Mouse (Mus musculus): ENCODE data around the gene Eif4enif1.
A peak's percentile ranks its signal among the peaks of the same experiment; 100 is the strongest.
"Not testable (repeated sequence)": the region's sequence is repeated elsewhere in the genome, so short reads cannot be mapped to it uniquely, and the experiment has no call there.

Gene Eif4enif1

DNA sequence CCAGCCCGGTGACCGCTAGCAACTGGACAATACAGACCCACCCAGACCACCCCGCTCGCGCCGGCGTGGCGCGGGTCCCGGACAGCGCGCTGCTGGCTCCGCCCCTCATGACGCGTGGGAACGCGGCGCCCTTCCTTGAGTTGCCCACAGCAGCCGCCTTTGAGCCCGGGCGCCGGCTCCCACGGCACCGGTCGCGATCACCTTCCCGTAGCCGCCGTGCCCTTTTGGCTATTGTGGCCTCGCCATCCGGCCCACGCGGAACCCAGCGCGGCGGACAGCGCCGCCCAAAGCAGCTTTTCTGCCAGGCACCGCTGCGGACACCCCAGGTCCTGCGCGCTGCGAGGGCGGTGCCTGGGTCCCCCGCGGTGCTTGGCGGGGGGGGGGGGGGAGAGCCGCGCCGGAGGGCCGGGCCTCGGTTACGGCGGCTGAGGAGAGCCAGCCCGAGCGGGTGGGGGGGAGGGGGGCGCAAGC is at the start of gene Eif4enif1:
TSS of gene Eif4enif1 (plus strand) at position 162 of the 471 bp plus-strand sequence.
- DNase-seq (ENCODE audit: low read depth, low spot score): peak; percentile 66

DNA sequence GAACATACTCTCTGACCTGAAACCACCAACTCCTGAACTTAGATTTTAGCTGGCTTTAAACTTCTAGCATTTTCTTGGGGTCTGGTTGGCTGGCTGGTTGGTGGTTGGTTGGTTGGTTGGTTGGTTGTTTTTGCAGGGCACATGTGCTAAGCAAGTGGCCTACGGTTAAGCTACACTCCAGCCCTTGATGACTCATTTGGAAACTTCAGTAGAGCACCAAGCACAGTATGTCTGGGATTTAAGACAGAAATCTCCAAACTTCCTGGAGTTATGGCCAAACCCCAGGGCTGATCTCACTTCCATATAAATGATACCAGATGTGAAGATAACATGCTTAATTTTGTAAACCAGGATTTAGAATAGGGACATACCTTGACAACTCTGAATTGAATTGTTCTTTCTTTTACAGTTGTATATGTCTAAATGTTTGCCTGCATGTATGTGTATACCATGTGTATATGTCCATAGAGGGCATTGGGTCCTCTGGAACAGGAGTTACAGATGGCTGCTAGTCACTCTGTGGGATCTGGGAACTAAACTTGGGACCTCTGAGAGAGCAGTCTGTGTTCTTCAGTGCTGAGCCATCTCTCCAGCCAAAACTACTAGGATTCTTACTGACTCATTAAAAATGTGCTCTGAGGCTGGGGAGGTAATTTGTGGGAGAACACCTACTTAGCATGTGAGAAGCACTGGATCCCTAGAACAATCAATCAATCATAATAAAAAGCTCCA is 48.4 kb upstream of the Eif4enif1 start:
- DNase-seq (ENCODE audit: low read depth, low spot score): not testable (repeated sequence)

DNA sequence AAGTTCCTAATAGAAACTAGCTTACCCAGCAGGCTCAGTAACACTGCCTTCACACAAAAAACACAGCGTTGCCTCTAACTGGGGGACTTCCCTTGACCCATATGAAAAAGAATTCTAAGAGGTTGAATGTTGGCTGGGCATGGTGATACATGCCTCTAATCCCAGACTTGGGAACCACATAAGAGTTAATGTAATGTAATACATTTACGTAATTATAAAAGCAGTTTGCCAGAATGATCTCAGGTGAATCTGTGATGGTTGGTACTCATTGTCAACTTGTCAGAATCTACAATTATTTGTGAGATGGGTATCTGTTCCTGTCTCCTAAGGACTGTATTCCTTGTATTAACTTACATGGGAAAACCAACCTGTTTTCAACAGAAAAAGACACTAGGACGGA is 45.2 kb upstream of the Eif4enif1 start:
- DNase-seq (ENCODE audit: low read depth, low spot score): not testable (repeated sequence)

DNA sequence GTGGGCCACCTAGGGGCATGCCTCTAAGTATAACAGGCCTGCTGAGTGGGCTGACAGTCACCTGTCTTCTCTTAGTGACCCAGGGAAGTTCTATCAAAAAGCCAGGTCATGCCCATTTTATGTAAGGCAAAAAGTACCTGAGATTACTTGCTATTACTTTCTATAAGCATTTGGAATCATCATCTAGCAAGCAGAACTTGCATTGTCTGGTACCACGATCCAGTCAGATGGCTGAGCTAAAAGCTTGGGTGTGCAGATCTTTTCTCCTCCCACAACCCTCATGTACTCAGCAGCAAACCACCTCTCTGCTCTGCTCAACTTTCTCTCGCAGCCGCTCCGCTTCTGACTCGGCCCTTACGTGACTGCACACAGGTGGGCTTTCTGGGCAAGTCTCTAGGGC is 44.2 kb upstream of the Eif4enif1 start:
- not testable (repeated sequence) for DNase-seq (ENCODE audit: low read depth, low spot score)

DNA sequence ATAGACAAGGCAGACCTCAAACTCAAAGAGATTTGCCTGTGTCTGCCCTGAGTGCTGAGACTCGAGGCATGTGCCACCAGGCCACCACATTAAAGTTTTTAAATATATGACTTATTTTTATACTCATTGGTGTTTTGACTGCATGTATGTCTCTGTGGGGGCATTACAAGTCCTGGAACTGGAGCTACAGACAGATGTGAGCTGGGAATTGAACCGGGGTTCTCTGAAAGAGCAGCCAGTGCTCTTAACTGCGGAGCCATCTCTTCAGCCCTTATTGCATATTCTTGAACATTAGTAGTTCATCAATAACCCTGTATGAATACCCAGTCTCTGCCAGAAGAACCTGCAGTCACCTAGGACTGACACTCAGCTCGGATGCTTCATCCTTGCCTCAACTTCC is 43.4 kb upstream of the Eif4enif1 start:
- not testable (repeated sequence) for DNase-seq (ENCODE audit: low read depth, low spot score)

DNA sequence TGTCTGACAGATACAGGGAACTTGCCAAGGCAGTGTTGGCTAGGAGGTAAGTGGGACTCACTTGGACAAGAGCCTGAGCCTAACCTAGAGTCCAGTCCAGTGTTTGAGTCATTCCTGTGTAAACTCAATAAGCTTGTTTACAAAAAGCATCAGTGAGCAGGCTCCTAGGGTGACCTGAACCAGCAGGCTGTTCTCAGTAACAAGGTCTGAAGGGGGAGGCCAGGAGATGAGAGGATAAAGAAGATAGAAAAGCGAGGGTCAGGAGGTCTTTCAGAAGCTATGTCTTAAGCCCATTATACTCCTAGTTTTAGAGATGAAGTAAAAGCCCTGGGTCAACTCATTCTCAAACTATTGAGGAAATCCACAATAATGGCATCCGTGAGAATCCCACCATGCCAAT is 40.8 kb upstream of the Eif4enif1 start:
- not testable (repeated sequence) for DNase-seq (ENCODE audit: low read depth, low spot score)

DNA sequence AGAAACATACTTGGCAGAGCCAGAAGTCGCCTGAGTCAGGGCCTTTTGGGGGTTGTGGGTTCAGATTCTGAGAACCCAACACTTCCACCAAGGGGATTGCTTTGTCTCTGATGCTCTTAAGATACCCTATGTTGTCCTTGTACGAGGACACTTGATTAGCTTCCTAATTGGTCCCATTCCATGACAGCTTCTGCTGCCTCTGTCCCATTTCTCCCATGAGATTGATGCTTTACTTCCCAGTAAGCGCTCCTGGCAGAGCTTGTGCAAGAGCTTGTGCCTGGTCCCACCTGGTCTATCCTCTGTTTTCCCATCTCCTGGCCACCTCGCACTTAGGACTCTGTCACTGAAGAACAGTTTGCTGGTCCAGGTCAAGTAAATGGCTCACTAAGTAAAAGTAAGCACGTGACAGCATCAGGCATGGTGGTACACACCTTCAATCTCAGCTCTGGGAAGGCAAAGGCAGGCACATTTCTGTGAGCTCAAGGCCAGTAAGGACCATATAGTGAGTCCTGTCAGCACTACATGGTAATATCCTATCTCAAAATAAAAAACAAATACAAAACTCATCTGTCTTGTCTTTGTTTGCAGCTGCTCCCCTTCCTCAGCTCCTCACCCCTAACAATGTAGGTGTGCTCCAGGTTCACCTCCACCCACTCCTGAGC is 39.8 kb upstream of the Eif4enif1 start:
- DNase-seq (ENCODE audit: low read depth, low spot score): not testable (repeated sequence)

DNA sequence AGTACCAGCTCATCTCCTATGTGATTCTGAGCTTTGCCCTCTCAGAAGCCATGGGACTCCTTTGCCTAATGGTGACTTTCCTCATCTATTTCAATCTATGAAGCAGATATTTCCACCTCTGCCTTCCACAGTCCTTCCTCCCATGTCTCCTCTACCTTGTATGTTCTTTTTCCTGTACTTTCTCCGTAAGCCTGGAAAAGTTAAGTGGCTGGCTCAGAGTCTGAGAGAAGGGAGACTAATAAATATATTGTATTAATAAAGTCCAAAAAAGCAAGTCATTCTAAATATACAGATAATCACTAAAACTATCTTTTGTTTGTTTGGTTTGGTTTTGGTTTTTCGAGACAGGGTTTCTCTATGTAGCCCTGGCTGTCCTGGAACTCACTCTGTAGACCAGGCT is 39.1 kb upstream of the Eif4enif1 start:
- DNase-seq (ENCODE audit: low read depth, low spot score): not testable (repeated sequence)

DNA sequence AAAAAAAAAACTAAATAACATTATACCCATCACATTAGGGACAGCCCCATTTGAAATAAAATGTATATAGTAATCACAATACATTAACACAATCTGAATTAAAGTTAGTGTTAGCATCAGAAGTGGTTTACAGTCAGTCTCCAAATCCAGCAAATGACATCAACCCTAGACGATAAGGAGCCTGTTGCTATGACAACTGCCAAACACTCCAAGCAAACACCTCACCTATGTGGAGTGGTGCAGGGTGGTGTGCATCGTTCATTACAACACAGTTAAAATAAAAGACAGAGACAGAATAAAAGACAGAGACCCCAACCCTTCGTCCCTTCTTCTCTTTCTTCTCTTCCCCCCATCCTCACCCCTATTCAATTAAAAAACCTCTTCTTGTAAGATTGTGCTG is 38.5 kb upstream of the Eif4enif1 start:
- DNase-seq (ENCODE audit: low read depth, low spot score): not testable (repeated sequence)

DNA sequence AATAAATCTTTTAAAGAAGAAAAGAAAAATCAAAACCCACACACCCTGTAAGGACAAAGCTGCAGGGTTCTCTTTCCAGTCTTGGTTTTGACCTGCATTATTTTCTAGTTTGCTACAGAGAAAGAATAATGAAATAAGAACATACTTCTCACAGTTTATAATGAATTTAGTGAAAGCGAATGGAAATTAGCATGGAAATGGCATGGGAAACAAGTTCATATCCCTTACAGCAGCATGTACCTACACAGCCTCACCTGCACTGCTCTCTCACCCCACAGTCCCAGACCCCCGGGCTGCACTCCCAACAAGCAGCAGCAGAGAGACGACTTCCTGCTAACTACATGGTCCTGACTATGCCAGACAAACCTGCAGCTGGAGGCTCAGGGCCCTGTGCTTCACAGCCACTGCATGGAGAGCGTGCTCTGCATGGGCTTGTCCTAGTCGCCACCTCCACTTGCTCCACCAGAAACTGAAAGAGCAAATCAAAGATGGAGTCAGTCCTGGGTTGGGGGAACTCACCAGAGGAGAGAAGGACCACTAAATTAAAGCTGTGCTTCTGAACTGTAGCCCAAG is 36.9 kb upstream of the Eif4enif1 start:
- not testable (repeated sequence) for DNase-seq (ENCODE audit: low read depth, low spot score)

DNA sequence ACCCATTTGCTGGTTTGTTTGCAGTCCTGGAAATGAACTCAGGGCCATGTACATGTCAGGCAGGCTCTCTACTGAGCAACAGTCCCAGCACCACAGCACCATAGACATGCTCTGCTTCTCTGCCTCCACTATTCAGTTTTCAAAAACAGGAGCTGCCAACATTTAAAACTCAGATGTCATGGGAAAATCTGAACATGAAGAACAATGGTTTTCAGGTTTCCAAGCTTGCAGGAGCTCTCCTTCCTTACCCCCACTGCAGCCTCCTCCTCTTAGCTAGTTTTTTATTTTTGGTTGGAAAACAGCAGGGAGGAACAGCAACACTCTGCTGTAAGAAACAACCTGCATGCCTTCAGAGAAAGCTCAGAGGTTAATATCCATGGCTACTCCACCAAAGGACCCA is 35.9 kb upstream of the Eif4enif1 start:
- DNase-seq (ENCODE audit: low read depth, low spot score): not testable (repeated sequence)

DNA sequence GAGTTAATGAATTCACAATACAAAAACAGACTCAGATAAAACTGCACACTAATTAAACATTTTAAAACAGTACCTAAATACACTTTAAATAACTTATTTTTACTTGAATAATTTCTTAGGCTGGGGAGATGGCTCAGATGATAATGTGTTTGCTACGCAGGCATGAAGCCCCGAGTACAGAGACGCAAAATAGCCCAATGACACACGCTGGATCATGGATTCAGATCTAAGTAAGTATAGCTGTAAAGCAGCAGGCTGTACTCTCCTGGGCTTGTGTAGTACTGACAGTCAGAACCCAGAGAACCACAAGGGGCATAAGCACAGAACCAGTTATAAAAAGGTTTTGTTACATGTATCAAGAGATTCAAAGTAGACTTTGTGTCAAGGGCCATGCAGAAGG is 35.1 kb upstream of the Eif4enif1 start:
- DNase-seq (ENCODE audit: low read depth, low spot score): not testable (repeated sequence)

DNA sequence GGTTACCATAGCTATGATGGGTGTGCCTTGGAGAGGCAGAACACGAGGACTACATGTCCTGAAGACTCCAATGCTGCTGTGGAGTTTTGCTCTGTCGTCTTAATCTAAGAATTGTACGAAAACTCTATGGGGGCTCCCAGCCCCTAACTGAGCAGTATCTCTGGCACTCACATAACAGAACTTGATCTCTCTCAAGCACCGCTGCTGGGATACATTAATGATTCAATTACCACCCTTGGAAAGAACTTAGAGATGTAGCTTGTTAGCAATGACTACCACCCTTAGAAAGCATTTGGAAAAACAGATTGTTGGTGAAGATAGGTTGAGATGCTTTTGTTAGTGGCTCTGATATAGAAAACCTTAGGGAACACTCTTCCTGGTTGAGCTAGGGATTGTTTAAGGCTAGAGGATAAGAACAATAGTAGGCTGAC is 34.6 kb upstream of the Eif4enif1 start:
- not testable (repeated sequence) for DNase-seq (ENCODE audit: low read depth, low spot score)

DNA sequence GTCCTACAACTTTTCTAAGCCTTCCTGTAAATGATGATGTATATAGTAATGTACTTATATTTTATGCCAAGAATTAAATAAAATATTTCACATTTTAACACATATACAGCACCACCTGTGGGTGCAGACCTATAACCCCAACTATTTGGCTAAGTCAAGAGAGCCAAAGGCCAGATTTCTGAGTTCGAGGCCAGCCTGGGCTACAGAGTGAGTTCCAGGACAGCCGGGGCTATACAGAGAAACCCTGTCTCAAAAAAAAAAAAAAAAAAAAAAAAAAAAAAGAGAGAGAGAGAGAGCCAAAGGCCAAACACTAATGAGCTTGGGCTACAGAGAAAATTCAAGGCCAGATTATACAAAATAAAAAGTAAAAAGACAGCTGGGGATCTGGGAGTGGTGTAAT is 33.1 kb upstream of the Eif4enif1 start:
- DNase-seq (ENCODE audit: low read depth, low spot score): not testable (repeated sequence)

DNA sequence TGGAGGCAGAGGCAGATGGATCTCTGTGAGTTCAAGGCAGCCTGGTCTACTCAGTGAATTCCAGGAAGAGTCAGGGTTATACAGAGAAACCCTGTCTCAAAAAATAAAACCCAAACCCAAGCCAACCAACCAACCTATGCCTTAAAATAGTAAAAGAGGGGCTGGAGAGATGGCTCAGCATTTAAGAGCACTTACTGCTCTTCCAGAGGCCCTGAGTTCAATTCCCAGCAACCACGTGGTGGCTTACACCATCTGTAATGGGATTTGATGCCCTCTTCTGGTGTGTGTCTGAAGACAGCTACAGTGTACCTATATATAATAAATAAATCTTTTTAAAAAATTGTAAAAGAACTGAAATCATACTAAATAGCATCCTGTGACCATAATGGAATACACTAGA is 30.3 kb upstream of the Eif4enif1 start:
- DNase-seq (ENCODE audit: low read depth, low spot score): not testable (repeated sequence)

DNA sequence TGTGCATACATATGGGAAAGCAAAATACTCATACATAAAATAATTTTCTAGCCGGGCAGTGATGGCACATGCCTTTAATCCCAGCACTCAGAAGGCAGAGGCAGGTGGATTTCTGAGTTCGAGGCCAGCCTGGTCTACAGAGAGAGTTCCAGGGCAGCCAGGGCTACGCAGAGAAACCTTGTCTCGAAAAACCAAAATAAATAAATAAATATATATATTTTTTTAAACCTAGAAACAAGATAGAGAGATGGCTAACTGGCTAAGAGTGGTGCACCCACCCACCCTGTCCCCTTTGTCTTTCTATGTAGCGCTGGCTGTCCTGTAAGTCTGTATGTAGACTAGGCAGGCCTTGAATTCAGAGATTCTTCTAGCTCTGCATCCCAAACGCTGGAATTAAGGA is 29.7 kb upstream of the Eif4enif1 start:
- not testable (repeated sequence) for DNase-seq (ENCODE audit: low read depth, low spot score)

DNA sequence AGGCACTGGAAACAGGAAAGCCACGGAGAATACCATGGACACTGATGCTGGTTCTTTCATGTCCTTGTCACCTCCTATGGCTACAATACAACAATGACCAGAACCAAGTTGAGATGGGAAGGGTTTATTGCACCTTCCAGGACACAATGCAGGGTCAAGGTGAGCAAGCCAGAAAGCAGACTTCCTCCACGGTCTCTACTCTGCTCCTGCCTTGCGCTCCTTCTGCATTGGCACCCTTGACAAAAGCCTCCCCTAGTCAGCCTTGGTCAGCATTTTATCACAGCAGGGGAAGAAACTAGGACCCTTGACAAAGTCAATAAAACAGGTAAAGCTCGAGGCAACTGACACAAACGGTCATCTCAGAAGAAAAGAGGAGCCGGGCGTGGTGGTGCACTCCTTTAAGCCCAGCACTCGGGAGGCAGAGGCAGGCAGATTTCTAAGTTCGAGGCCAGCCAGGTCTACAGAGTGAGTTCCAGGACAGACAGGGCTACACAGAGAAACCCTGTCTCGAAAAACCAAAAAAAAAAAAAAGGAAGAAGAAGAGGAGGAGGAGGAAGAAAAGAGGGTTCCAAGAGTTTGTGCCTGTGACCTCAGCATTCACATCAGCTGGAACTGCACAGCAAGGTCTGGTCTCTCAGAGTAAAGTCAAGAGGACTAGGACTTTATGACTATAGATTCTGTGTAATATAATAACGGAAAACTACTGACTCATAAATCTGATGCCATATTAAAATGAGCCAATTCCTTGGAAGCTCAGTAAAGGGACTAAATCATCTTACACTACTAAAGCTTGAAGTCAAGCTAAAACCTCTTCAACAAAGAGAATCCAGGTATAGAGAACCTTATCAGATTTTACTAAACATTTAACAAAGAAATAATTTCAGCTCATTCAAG is 28.5 kb upstream of the Eif4enif1 start:
- DNase-seq (ENCODE audit: low read depth, low spot score): not testable (repeated sequence)

DNA sequence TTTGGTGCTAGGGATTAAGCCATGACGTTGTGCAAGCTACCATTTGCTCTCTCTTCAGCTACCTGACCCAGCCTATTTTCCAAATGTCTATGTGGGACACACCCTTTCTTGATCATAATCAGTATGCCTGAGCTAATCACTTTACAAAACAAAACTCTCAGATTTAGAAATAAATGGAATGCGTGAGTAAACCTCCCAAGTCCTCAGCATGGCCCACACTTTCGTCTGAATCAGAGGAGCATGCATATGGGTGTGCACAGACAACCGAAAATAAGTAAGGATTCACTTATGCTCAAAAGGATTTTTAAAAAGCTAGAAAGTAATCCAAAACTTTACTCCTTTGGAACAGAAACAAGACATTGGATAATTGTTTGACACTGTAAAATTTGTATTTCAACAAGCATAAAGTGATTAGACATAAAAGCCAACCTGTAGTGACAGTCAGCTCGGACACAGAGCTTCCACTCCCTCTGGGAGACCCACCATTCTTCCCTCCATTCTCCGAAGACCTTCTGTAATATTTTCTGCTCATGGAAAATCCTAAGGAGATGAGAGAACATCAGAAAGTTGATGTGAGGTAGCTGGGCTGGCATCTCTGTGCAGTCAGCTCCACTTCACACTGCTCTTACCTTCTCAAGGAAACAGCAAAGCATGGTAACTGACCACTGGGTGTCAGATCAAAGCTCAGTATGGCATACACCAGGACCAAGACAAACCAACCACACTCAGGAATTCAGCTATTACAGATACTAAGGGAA is 23.0 kb upstream of the Eif4enif1 start:
- not testable (repeated sequence) for DNase-seq (ENCODE audit: low read depth, low spot score)

DNA sequence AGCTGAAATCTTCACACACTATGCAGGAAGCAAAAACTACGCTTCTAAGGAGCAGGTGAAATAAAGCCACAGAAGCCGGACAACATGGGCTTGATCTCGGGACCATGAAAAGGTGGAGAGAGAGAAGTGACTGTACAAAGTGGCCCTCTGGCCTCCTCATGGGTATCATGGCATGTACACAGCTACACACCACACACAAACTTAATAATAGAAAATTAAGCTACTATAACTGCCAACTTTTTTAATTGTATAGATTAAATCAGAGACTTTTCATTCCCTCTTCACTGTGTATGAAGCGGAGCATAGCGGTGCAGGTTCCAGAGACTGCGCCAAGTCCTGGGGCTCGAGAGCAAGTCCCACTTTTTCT is 22.5 kb upstream of the Eif4enif1 start:
- DNase-seq (ENCODE audit: low read depth, low spot score): not testable (repeated sequence)

DNA sequence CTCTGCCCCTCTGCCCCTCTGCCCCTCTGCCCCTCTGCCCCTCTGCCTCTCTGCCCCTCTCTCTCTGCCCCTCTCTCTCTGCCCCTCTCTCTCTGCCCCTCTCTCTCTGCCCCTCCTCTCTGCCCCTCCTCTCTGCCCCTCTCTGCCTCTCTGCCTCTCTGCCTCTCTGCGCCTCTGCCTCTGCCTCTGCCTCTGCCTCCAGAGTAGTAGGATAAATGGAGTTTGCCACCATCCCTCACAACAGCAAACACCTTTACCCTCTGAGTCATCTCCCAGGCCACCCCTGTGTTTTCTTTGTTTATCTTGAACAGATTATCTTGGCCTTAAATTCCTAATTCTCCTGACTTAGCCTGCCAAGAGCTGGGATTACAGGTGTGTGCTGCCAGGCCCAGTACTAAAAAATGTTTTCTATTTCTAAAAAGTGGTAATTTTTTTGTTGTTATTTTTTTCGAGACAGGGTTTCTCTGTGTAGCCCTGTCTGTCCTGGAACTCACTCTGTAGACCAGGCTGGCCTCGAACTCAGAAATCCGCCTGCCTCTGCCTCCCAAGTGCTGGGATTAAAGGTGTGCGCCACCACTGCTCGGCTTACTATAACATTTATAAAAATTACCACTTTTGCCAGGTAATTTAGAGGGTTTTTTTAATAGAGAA is 21.6 kb upstream of the Eif4enif1 start:
- DNase-seq (ENCODE audit: low read depth, low spot score): not testable (repeated sequence)
